8 mouse cellular contexts compared by ENCODE assay signal in the genomic region with DNA sequence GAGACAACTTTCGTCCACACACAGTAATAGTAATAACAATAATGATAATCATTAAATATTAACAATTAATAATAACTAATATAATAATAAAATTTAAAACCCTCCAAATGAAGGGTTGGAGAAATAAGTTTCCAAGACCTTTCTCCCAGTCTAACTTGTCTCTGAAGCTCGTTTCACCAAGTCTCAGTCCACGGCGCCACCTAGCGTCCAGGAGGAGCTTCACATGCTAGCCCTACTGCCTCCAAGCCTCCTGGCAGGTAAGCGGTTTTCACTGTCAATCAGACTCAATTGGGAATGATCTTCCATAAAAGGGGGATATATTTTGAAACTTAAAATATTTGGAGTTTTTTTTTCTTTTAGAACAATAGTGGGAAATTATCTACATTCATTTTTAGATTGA. TPM values are rescaled to one million over a fixed set of nuclear protein-coding genes. Genes with fewer than 3 reads are reported as not detected.
DNase-seq lines count a peak whose midpoint lies in the region; ATAC-seq and TF ChIP-seq lines count a peak whose summit lies in the region.

No protein-coding gene starts in this region.

- TF ChIP-seq EP300 in liver, embryonic 14.5 days (IDR thresholded peaks at IDR 0.05; ENCODE audit: low read depth), result no peak

- peak overlapping the region; percentile 55 for H3K4me2 ChIP-seq in heart, embryonic 15.5 days
- H3K4me2 ChIP-seq in liver, embryonic 14.5 days (ENCODE audit: low read depth), result peak overlapping the region; percentile 63
- peak overlapping the region; percentile 48 for H3K4me2 ChIP-seq in stomach, embryonic 15.5 days

- H3K4me3 ChIP-seq in erythroblast, embryonic 14.5 days (replicated peaks), result peak overlapping the region; percentile 58
- peak overlapping the region; percentile 37 for H3K4me3 ChIP-seq in heart, embryonic 15.5 days
- peak overlapping the region; percentile 39 to 65 for H3K4me3 ChIP-seq in liver, embryonic 14.5 days (ENCODE audit: insufficient read depth in 1 of 2, low read depth in 2 of 2, low read length in 2 of 2)
- H3K4me3 ChIP-seq in stomach, embryonic 15.5 days (replicated peaks), result peak overlapping the region; percentile 19; the same call in 1 of the 2 replicates

- no peaks in the 10 kb centered on the region for H3K36me3 ChIP-seq in erythroblast, embryonic 14.5 days (ENCODE audit: control insufficient read depth)
- no peaks in the 10 kb centered on the region for H3K36me3 ChIP-seq in heart, embryonic 15.5 days
- H3K36me3 ChIP-seq in liver, embryonic 14.5 days (replicated peaks; ENCODE audit: control insufficient read depth, insufficient read depth, low read depth), result no peaks in the 10 kb centered on the region
- no peaks in the 10 kb centered on the region for H3K36me3 ChIP-seq in stomach, embryonic 15.5 days

- peak; percentile 77 for DNase-seq in CD4-positive helper T cell, adult 2 months (ENCODE audit: low read depth, low spot score)
- DNase-seq in brain, embryonic 14.5 days (ENCODE audit: low read depth), result peak; percentile 91
- peak; percentile 87 for DNase-seq in kidney, postnatal 14 days
- DNase-seq in liver, embryonic 14.5 days (ENCODE audit: low read depth in 3 of 3, low spot score in 3 of 3), result peak; percentile 67 to 71 (median 69)
- peak; percentile 73 for DNase-seq in neural tube, embryonic 10.5 days (ENCODE audit: extremely low spot score, low spot score)

- peak; percentile 94 for TF ChIP-seq CTCF in brain, embryonic 14.5 days (IDR thresholded peaks at IDR 0.05; ENCODE audit: borderline replicate concordance, extremely low read depth, insufficient read depth, insufficient read length)
- peak; percentile 90 for TF ChIP-seq CTCF in liver, embryonic 14.5 days (IDR thresholded peaks at IDR 0.05; ENCODE audit: low read depth)

- H3K27ac ChIP-seq in heart, embryonic 15.5 days, result no peak overlapping the region; the same call in 1 of the 2 replicates
- H3K27ac ChIP-seq in liver, embryonic 14.5 days, result no peak overlapping the region
- H3K27ac ChIP-seq in stomach, embryonic 15.5 days, result no peak overlapping the region

- H3K27me3 ChIP-seq in erythroblast, embryonic 14.5 days (ENCODE audit: control insufficient read depth), result no peaks in the 10 kb centered on the region
- no peaks in the 10 kb centered on the region for H3K27me3 ChIP-seq in heart, embryonic 15.5 days
- no peaks in the 10 kb centered on the region for H3K27me3 ChIP-seq in liver, embryonic 14.5 days (ENCODE audit: control insufficient read depth, insufficient read depth, low read length)
- no peaks in the 10 kb centered on the region for H3K27me3 ChIP-seq in stomach, embryonic 15.5 days (replicated peaks)

- TF ChIP-seq POLR2A in brain, embryonic 14.5 days (IDR thresholded peaks at IDR 0.05; ENCODE audit: borderline replicate concordance, extremely low read depth, insufficient read depth, insufficient read length, poor library complexity, severe bottlenecking), result no peak

- peaks cover 36% of the 10 kb centered on the region for H3K4me1 ChIP-seq in erythroblast, embryonic 14.5 days (ENCODE audit: control insufficient read depth)
- H3K4me1 ChIP-seq in heart, embryonic 15.5 days (replicated peaks), result peaks cover 2% of the 10 kb centered on the region; the same call in 1 of the 2 replicates
- H3K4me1 ChIP-seq in liver, embryonic 14.5 days (replicated peaks; ENCODE audit: control insufficient read depth in 2 of 2, insufficient read depth in 2 of 2, low read length in 1 of 2), result peaks cover 12 to 22% of the 10 kb centered on the region in 2 experiments
- H3K4me1 ChIP-seq in stomach, embryonic 15.5 days, result no peaks in the 10 kb centered on the region

- no peak for ATAC-seq in heart, embryonic 15.5 days (replicated peaks; ENCODE audit: insufficient number of reproducible peaks, insufficient read depth, low FRiP score, low read depth)
- peak; percentile 58; the same call in 1 of the 2 replicates for ATAC-seq in liver, embryonic 14.5 days (ENCODE audit: insufficient read depth)
- no peak for ATAC-seq in stomach, embryonic 15.5 days (ENCODE audit: insufficient read depth, low FRiP score, low read depth)

- no peaks in the 10 kb centered on the region for H3K9me3 ChIP-seq in erythroblast, embryonic 14.5 days (ENCODE audit: control insufficient read depth, low read length)
- no peaks in the 10 kb centered on the region for H3K9me3 ChIP-seq in heart, embryonic 15.5 days (replicated peaks)
- H3K9me3 ChIP-seq in liver, embryonic 14.5 days (ENCODE audit: control insufficient read depth, low read length), result no peaks in the 10 kb centered on the region
- no peaks in the 10 kb centered on the region for H3K9me3 ChIP-seq in stomach, embryonic 15.5 days

- WGBS in heart, embryonic 15.5 days, result 11% methylated on average over 6 of the region's 6 CpGs
- WGBS in liver, embryonic 14.5 days (ENCODE audit: insufficient replicate concordance), result 8% methylated on average over 6 of the region's 6 CpGs
- 9% methylated on average over 6 of the region's 6 CpGs for WGBS in stomach, embryonic 15.5 days

- no peak overlapping the region for H3K9ac ChIP-seq in heart, embryonic 15.5 days
- H3K9ac ChIP-seq in liver, embryonic 14.5 days (replicated peaks), result 0 out of 2 replicates have a peak overlapping the region, but pooled peaks have one; percentile 14
- H3K9ac ChIP-seq in stomach, embryonic 15.5 days, result no peak overlapping the region

RNA-seq across cellular contexts. Expression of a gene that starts 20.6 kb away (rescaled TPM):
- 19.6 and 28.4 TPM in 2 replicates for polyA plus RNA-seq in brain, embryonic 14.5 days (2012; rRNA removed)
- 0.08 and 0.18 TPM in 2 replicates for polyA plus RNA-seq in erythroblast, embryonic 14.5 days (2012)
- 6.5 and 7.5 TPM in 2 replicates for polyA plus RNA-seq in heart, embryonic 15.5 days (2015; fragmentation: Nextera tagmentation; extraction: Ambion mirVana)
- polyA plus RNA-seq in liver, embryonic 14.5 days (2012; rRNA removed), result 2.4 and 3.1 TPM in 2 replicates
- 2.8 and 2.9 TPM in 2 replicates for polyA plus RNA-seq in liver, embryonic 14.5 days (2014; fragmentation: Nextera tagmentation; extraction: Ambion mirVana)
- polyA plus RNA-seq in stomach, embryonic 15.5 days (2015; fragmentation: Nextera tagmentation; extraction: Ambion mirVana), result 13.8 and 14.3 TPM in 2 replicates
